Mouse (Mus musculus) forebrain, postnatal 0 days (tissue): Measurements from ENCODE around the gene Tor4a. TPM values are rescaled to one million over a fixed set of nuclear protein-coding genes. Genes with fewer than 3 reads are reported as not detected.

Experiments used
- ATAC-seq: fragments of 200-750 bp; cut with Nextera tagmentation; 2 replicates; pipeline ENCODE4 v1.8.0; 2017; ENCODE audit warnings: mild to moderate bottlenecking, moderate library complexity
- DNase-seq: peaks from one replicate; pipeline ENCODE4 v3.0.0-alpha.2; 2015
- H3K27ac ChIP-seq: fragments of 300-500 bp; sonication (generic); 2 replicates; pipeline ENCODE4 v1.5.1; 2014; ENCODE audit warnings: low read depth, mild to moderate bottlenecking, antibody characterized with exemption, low read length, moderate library complexity, mixed read lengths
- H3K27me3 ChIP-seq: fragments of 300-500 bp; sonication (generic); 2 replicates; pipeline ENCODE4 v1.6.1; 2014; ENCODE audit warnings: mild to moderate bottlenecking, low read length, mixed read lengths; ENCODE audit not compliant: insufficient read depth
- H3K36me3 ChIP-seq: fragments of 300-500 bp; sonication (generic); 2 replicates; pipeline ENCODE4 v1.6.1; 2014; ENCODE audit warnings: mild to moderate bottlenecking, moderate library complexity; ENCODE audit not compliant: insufficient read depth
- H3K4me1 ChIP-seq: fragments of 300-500 bp; sonication (generic); 2 replicates; pipeline ENCODE4 v1.6.1; 2014; ENCODE audit warnings: antibody characterized with exemption; ENCODE audit not compliant: insufficient read depth
- H3K4me2 ChIP-seq: fragments of 300-500 bp; sonication (generic); 2 replicates; pipeline ENCODE4 v1.6.1; 2014; ENCODE audit warnings: low read depth, mild to moderate bottlenecking, moderate library complexity
- H3K4me3 ChIP-seq: fragments of 300-500 bp; sonication (generic); 2 replicates; pipeline ENCODE4 v1.5.1; 2014; ENCODE audit warnings: low read depth, low read length, mixed read lengths
- H3K9ac ChIP-seq: fragments of 300-500 bp; sonication (generic); 2 replicates; pipeline ENCODE4 v1.6.1; 2014; ENCODE audit warnings: mild to moderate bottlenecking
- H3K9me3 ChIP-seq: fragments of 300-500 bp; sonication (generic); 2 replicates; pipeline ENCODE4 v1.6.1; 2016; ENCODE audit warnings: low read length
- CTCF ChIP-seq: sonication (generic); IDR thresholded peaks from 2 replicates; pipeline ENCODE4 v1.5.1; 2016; ENCODE audit warnings: antibody characterized with exemption, control low read depth, low read depth
- WGBS: fragments of 180-500 bp; shearing (Covaris S2); extraction: QIAGEN DNeasy Blood & Tissue Kit; methylation state at CpG from one replicate; pipeline ENCODE4 v1.1.7; 2014; 5-methylcytosine and 5-hydroxymethylcytosine counted together
- polyA plus RNA-seq: library from polyadenylated mRNA; unstranded; fragments of >200 nt; fragmentation: Nextera tagmentation; extraction: Ambion mirVana; gene quantifications from 2 replicates; pipeline ENCODE4 v1.2.1, GENCODE M21; 2015
- total RNA-seq: library from RNA; depleted of rRNA; stranded (reverse); fragments of >200 nt; gene quantifications from 2 replicates; pipeline ENCODE4 v1.2.3, GENCODE M21; 2014

Gene Tor4a
- total and polyA plus RNA-seq, 2 experiments from 2014 or later = 1.2 to 3.3 TPM

GRCm38 (mm10) chr2:25177685-25178084, 19.0 kb downstream of the Tor4a start:
- peak; percentile 57 for DNase-seq
- 11% methylated on average over 6 of the region's 6 CpGs for WGBS
- H3K9ac ChIP-seq = peak overlapping the region; percentile 15; the same call in 1 of the 2 replicates
- peak; percentile 13 for ATAC-seq
- peak overlapping the region; percentile 78 for H3K27ac ChIP-seq
- peaks cover 10% of the 10 kb centered on the region; the same call in 1 of the 2 replicates for H3K4me1 ChIP-seq
- H3K4me2 ChIP-seq = 0 out of 2 replicates have a peak overlapping the region, but pooled peaks have one; percentile 13
- no peaks in the 10 kb centered on the region for H3K27me3 ChIP-seq
- no peak for TF ChIP-seq CTCF
- H3K36me3 ChIP-seq = no peaks in the 10 kb centered on the region
- no peaks in the 10 kb centered on the region for H3K9me3 ChIP-seq
- H3K4me3 ChIP-seq = no peak overlapping the region

- H3K4me1 ChIP-seq = peaks cover 6% of the 10 kb centered on the region; the same call in 1 of the 2 replicates
- no peak for TF ChIP-seq CTCF
- ATAC-seq (no peak), DNase-seq (no peak)
- H3K27me3 ChIP-seq = no peaks in the 10 kb centered on the region
- peak overlapping the region; percentile 70 for H3K27ac ChIP-seq
- no peaks in the 10 kb centered on the region for H3K9me3 ChIP-seq
- peak overlapping the region; percentile 15; the same call in 1 of the 2 replicates for H3K9ac ChIP-seq
- H3K4me3 ChIP-seq = no peak overlapping the region
- WGBS = 21% methylated on average over 4 of the region's 4 CpGs
- H3K4me2 ChIP-seq = peak overlapping the region; percentile 9; the same call in 1 of the 2 replicates
- no peaks in the 10 kb centered on the region for H3K36me3 ChIP-seq
These were observed 19.6 kb downstream of the Tor4a start for GRCm38 (mm10) chr2:25177076-25177475.

DNA sequence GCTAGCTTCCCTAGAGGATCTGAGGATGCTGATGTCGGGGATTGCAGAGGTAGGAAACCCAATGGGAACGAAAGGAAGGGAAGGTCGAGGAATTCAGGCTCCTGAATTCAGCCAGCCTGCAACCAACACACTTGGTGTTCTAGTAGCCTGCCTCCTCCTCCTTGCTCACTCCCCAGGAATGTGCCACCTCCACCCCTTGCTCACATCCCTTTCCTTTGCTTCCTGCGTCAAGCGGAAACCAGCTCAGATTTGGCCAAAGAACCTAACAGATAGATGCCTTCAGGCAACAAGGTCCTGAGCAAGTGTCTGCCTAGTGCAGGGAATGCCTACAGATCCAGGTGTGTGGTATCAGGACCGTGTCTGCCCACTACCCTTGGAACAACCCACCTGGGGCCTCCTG, 20.1 kb downstream of the Tor4a start:
- DNase-seq (no peak), ATAC-seq (no peak)
- Histone ChIP-seq H3K27ac (no peak overlapping the region), H3K4me2 (no peak overlapping the region), H3K27me3 (no peaks in the 10 kb centered on the region), H3K9ac (no peak overlapping the region), H3K36me3 (no peaks in the 10 kb centered on the region), H3K4me1 (peaks cover 2% of the 10 kb centered on the region; the same call in 1 of the 2 replicates), H3K4me3 (no peak overlapping the region), H3K9me3 (no peaks in the 10 kb centered on the region)
- TF ChIP-seq CTCF = no peak
- WGBS = 66% methylated on average over 6 of the region's 6 CpGs

GRCm38 (mm10) chr2:25175690-25176078, 21.0 kb downstream of the Tor4a start:
- no peak for ATAC-seq
- WGBS = 74% methylated on average over 4 of the region's 4 CpGs
- no peak for TF ChIP-seq CTCF
- Histone ChIP-seq H3K27ac (no peak overlapping the region), H3K9ac (no peak overlapping the region), H3K4me1 (peaks cover 2% of the 10 kb centered on the region; the same call in 1 of the 2 replicates), H3K4me2 (no peak overlapping the region), H3K9me3 (no peaks in the 10 kb centered on the region), H3K36me3 (no peaks in the 10 kb centered on the region), H3K27me3 (no peaks in the 10 kb centered on the region), H3K4me3 (no peak overlapping the region)
- DNase-seq = no peak

DNA sequence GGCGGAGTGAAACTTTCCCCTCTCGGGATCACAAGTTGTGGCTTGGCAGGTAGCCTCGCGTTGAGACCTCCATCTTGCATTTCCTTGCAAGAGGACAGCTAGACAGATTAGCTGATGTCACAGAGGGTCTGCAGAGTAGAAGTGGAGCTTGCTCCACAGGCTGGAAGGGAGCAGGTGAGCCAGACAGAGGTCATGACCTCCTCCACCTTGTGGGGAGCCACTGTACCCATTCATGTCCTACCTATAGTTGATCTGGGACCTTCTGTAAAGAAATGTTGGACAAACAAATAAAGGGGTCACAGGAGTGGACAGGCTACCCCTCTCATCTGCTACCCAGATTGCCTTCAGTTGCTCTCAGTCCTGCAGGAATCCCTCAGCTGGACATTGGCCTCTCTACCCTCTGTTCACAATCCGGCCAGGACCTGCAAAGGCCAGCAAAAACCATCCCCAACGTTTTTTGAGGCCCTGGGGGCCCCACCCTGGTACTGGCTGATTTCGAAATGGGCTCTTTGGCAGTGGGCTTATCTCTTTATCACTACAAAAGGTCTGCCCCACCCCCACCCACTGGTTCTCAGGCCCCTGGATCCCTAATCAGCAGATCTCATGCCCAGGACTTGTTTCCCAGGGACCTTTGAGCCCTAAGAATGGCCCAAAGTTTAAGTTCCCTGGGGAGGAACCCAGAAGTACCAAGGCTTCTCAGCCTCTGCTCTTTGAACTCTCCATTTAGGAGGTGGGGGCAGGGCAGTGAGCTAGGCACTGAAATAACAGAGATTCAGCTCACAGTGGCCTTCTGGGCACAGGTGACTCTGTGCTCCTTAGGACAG, 21.6 kb downstream of the Tor4a start:
- Histone ChIP-seq H3K4me3 (no peak overlapping the region), H3K9me3 (no peaks in the 10 kb centered on the region), H3K9ac (no peak overlapping the region), H3K27me3 (no peaks in the 10 kb centered on the region), H3K27ac (no peak overlapping the region), H3K36me3 (no peaks in the 10 kb centered on the region), H3K4me2 (no peak overlapping the region), H3K4me1 (peaks cover 2% of the 10 kb centered on the region; the same call in 1 of the 2 replicates)
- 63% methylated on average over 7 of the region's 7 CpGs for WGBS
- ATAC-seq (no peak), DNase-seq (no peak)
- TF ChIP-seq CTCF = no peak

GRCm38 (mm10) chr2:25173821-25174220, 22.9 kb downstream of the Tor4a start:
- 98% methylated on average over 4 of the region's 4 CpGs for WGBS
- no peak for TF ChIP-seq CTCF
- H3K4me1 ChIP-seq = peaks cover 6% of the 10 kb centered on the region

DNA sequence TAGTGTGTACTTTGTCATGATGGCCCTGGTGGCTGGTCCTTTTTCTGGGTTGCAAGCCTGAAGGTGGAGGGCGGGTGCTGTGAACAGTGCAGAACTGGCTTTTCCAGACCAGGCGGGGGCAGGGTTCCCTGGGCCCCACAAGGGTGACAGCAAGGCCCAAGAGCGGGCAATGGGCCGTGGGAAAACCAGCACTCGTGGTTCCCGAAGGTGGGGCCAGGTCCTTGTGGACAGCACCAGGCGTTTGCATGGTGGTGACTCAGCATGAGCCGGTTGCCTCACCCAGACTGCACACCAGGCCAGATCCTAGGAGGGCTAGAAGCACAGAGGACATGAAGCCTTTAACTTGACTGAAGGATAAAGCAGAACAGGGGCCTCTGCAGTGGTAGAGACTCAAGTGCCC, 24.1 kb downstream of the Tor4a start:
- Histone ChIP-seq H3K4me3 (no peak overlapping the region), H3K36me3 (no peaks in the 10 kb centered on the region), H3K9me3 (no peaks in the 10 kb centered on the region), H3K27ac (no peak overlapping the region), H3K4me1 (peaks cover 6% of the 10 kb centered on the region), H3K4me2 (no peak overlapping the region), H3K27me3 (no peaks in the 10 kb centered on the region), H3K9ac (no peak overlapping the region)
- ATAC-seq = no peak
- no peak for DNase-seq
- TF ChIP-seq CTCF = no peak
- 77% methylated on average over 8 of the region's 8 CpGs for WGBS

More at GRCm38 (mm10) chr2:25173821-25174220, 22.9 kb downstream of the Tor4a start:
- Histone ChIP-seq H3K4me2 (no peak overlapping the region), H3K9ac (no peak overlapping the region), H3K9me3 (no peaks in the 10 kb centered on the region), H3K36me3 (no peaks in the 10 kb centered on the region), H3K4me3 (no peak overlapping the region), H3K27ac (no peak overlapping the region), H3K27me3 (no peaks in the 10 kb centered on the region)
- DNase-seq (no peak), ATAC-seq (no peak)
